Mouse (Mus musculus) heart, embryonic 11.5 days (tissue): ENCODE measurements around the gene Zfp612. TPM values are rescaled to one million over a fixed set of nuclear protein-coding genes. Genes with fewer than 3 reads are reported as not detected.

Experiments
- ATAC-seq: fragments of 200-750 bp; cut with Nextera tagmentation; replicated peaks from 2 replicates; pipeline ENCODE4 v1.8.0; 2017; ENCODE audit warnings: moderate library complexity; ENCODE audit not compliant: insufficient number of reproducible peaks, low FRiP score, low TSS enrichment
- H3K27ac ChIP-seq: fragments of 300-500 bp; sonication (generic); 2 replicates; pipeline ENCODE4 v1.5.1; 2014; ENCODE audit warnings: mild to moderate bottlenecking, low read depth, low read length
- H3K27me3 ChIP-seq: fragments of 300-500 bp; sonication (generic); 2 replicates; pipeline ENCODE4 v1.6.1; 2014; ENCODE audit warnings: mild to moderate bottlenecking, low read length, mixed read lengths; ENCODE audit not compliant: control insufficient read depth, insufficient read depth
- H3K36me3 ChIP-seq: fragments of 300-500 bp; sonication (generic); 2 replicates; pipeline ENCODE4 v1.6.1; 2014; ENCODE audit warnings: mild to moderate bottlenecking, low read length, moderate library complexity, mixed read lengths; ENCODE audit not compliant: control insufficient read depth, insufficient read depth
- H3K4me1 ChIP-seq: fragments of 300-500 bp; sonication (generic); 2 replicates; pipeline ENCODE4 v1.6.1; 2014; ENCODE audit warnings: low read length; ENCODE audit not compliant: control insufficient read depth, insufficient read depth
- H3K4me2 ChIP-seq: fragments of 300-500 bp; sonication (generic); 2 replicates; pipeline ENCODE4 v1.6.1; 2014; ENCODE audit warnings: mild to moderate bottlenecking, moderate library complexity
- H3K4me3 ChIP-seq: fragments of 300-500 bp; sonication (generic); 2 replicates; pipeline ENCODE4 v1.5.1; 2014; ENCODE audit warnings: low read depth, low read length
- H3K9ac ChIP-seq: fragments of 300-500 bp; sonication (generic); 2 replicates; pipeline ENCODE4 v1.6.1; 2014; ENCODE audit warnings: mild to moderate bottlenecking, low read depth, low read length, moderate library complexity
- H3K9me3 ChIP-seq: fragments of 300-500 bp; sonication (generic); replicated peaks from 2 replicates; pipeline ENCODE4 v1.6.1; 2016; ENCODE audit warnings: low read length; ENCODE audit not compliant: control insufficient read depth
- WGBS: fragments of 180-500 bp; shearing (Covaris S2); extraction: QIAGEN DNeasy Blood & Tissue Kit; methylation state at CpG from one replicate; pipeline ENCODE4 v1.1.7; 2014; ENCODE audit not compliant: insufficient replicate concordance; 5-methylcytosine and 5-hydroxymethylcytosine counted together
- polyA plus RNA-seq: library from polyadenylated mRNA; unstranded; fragments of >200 nt; fragmentation: Nextera tagmentation; extraction: Ambion mirVana; gene quantifications from 2 replicates; pipeline ENCODE4 v1.2.1, GENCODE M21; 2014

The Zfp612 gene
- polyA plus RNA-seq, 1 experiment from 2014 or later = 6.0 TPM

DNA sequence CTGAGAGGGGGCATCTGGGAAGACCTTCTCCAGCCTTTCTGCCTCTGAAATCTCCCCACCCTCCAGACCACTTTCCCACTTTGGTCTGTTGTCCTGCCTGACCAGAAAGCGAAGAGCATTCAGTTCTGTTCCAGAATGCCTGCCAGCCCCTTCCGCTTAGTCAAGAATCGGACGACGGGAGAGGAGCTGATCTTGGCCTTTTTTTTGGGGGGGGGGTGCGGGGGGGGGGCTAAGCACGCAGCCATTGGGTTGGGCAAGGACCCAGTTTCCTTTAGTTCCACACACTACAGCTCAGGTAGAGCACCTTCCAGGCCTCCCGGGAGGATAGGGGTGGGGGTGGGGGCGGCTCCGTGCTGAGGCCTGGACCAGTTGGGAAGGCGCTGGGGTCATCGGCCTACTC lies 21.4 kb downstream of the Zfp612 start, which contains the start of gene Gm21964:
Gm21964 (plus strand) TSS at position 301 of the 400 bp plus-strand sequence.
- Histone ChIP-seq H3K27me3 (no peaks in the 10 kb centered on the region; the same call in 1 of the 2 replicates), H3K36me3 (no peaks in the 10 kb centered on the region), H3K4me3 (no peak within 1 kb of the TSS), H3K4me2 (no peak within 1 kb of the TSS), H3K9me3 (no peaks in the 10 kb centered on the region), H3K27ac (no peak within 1 kb of the TSS), H3K9ac (no peak within 1 kb of the TSS), H3K4me1 (no peaks in the 10 kb centered on the region)
- 86% methylated on average over 10 of the region's 12 CpGs for WGBS
- no peak for ATAC-seq

GRCm38 (mm10) chr8:110101676-110102075 lies 22.1 kb downstream of the Zfp612 start:
- 82% methylated on average over 15 of the region's 15 CpGs for WGBS
- ATAC-seq = no peak
- H3K27ac ChIP-seq = no peak overlapping the region
- H3K36me3 ChIP-seq = no peaks in the 10 kb centered on the region
- no peak overlapping the region for H3K4me3 ChIP-seq
- H3K27me3 ChIP-seq = no peaks in the 10 kb centered on the region; the same call in 1 of the 2 replicates
- H3K4me2 ChIP-seq = no peak overlapping the region
- H3K4me1 ChIP-seq = no peaks in the 10 kb centered on the region
- no peaks in the 10 kb centered on the region for H3K9me3 ChIP-seq
- H3K9ac ChIP-seq = no peak overlapping the region

DNA sequence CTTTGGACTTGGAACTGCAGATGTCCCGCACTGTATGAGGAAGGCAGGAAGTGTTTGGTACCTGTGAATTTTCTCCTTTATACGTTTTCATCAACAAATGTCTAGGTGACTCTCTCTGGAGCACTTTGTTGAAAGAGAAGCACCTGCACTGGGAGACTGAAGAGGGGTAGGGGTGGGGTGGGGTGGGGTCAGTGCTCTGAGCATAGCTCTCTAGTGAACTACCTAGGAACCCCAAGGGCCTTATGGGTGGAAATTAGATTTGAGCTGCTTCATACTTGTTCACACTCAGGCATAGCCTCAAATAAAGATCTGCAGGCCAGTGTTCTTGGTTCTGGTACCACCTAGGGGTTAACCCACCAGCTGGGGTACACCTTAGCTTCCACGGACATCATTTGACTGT lies 23.1 kb downstream of the Zfp612 start, which contains the start of gene Gm17720:
Gm17720 (minus strand) TSS at position 101 of the 400 bp plus-strand sequence.
- Histone ChIP-seq H3K27me3 (no peaks in the 10 kb centered on the region; the same call in 1 of the 2 replicates), H3K9ac (no peak within 1 kb of the TSS), H3K4me2 (no peak within 1 kb of the TSS), H3K27ac (no peak within 1 kb of the TSS), H3K4me1 (no peaks in the 10 kb centered on the region), H3K36me3 (no peaks in the 10 kb centered on the region), H3K4me3 (no peak within 1 kb of the TSS), H3K9me3 (no peaks in the 10 kb centered on the region)
- ATAC-seq = no peak
- WGBS = 79% methylated on average over 3 of the region's 3 CpGs

DNA sequence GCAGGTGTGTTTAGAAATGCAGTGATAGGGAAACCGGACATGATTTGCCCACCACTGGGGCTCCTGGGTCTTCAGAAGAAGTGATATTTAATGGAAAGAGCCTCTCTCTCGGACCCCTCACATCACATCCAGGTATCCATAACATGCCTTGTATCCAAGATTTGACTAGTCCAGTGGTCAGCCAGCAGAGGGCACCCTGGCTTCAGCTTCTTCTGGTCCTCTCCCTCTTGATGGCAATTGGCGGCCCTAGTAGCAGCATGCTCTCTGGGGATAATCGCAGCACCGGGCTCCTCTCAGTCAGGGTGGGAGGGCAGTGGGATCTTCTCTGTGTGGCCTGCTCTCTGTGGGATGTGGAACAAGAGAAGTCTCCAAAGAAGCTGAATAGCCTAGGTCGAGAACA lies 40.2 kb downstream of the Zfp612 start:
- Histone ChIP-seq H3K4me3 (no peak overlapping the region), H3K27me3 (no peaks in the 10 kb centered on the region), H3K36me3 (no peaks in the 10 kb centered on the region), H3K4me1 (no peaks in the 10 kb centered on the region), H3K9ac (no peak overlapping the region), H3K4me2 (no peak overlapping the region), H3K9me3 (no peaks in the 10 kb centered on the region), H3K27ac (no peak overlapping the region)
- ATAC-seq = no peak
- WGBS = 40% methylated on average over 6 of the region's 6 CpGs

- Histone ChIP-seq H3K27ac (no peak overlapping the region), H3K9ac (no peak overlapping the region), H3K4me1 (no peaks in the 10 kb centered on the region), H3K36me3 (no peaks in the 10 kb centered on the region), H3K9me3 (no peaks in the 10 kb centered on the region), H3K27me3 (no peaks in the 10 kb centered on the region), H3K4me3 (no peak overlapping the region), H3K4me2 (no peak overlapping the region)
- 22% methylated on average over 13 of the region's 13 CpGs for WGBS
- no peak for ATAC-seq
Observed at GRCm38 (mm10) chr8:110130537-110130936, 51.0 kb downstream of the Zfp612 start.

GRCm38 (mm10) chr8:110134236-110134635 lies 54.7 kb downstream of the Zfp612 start:
- no peaks in the 10 kb centered on the region for H3K36me3 ChIP-seq
- H3K4me2 ChIP-seq = no peak overlapping the region
- H3K4me3 ChIP-seq = no peak overlapping the region
- no peaks in the 10 kb centered on the region for H3K4me1 ChIP-seq
- H3K9me3 ChIP-seq = no peaks in the 10 kb centered on the region
- H3K27me3 ChIP-seq = no peaks in the 10 kb centered on the region
- WGBS = 84% methylated on average over 8 of the region's 8 CpGs
- no peak for ATAC-seq
- no peak overlapping the region for H3K9ac ChIP-seq
- no peak overlapping the region for H3K27ac ChIP-seq

DNA sequence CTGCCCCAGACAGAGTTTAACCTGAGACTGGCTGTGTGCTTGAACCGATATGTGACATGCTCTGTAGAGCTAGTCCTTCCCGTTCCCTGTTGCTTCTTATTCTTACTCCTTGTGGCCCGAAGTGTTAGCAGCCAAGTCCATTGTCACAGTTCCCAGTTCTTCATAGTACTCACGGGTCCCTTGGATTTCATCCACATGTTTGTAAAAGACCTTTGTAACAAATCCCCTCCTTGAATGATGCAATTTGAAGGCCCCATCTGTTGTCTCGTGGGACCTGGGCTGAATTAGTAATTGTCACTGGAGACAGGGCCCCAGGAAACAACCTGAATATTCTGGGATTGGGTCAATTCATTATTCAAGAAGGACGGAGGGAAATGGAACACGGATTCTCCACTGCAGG lies 56.0 kb downstream of the Zfp612 start:
- H3K4me2 ChIP-seq = no peak overlapping the region
- no peaks in the 10 kb centered on the region for H3K36me3 ChIP-seq
- no peak overlapping the region for H3K4me3 ChIP-seq
- H3K9ac ChIP-seq = no peak overlapping the region
- WGBS = 76% methylated on average over 7 of the region's 7 CpGs
- no peaks in the 10 kb centered on the region for H3K9me3 ChIP-seq
- H3K27me3 ChIP-seq = no peaks in the 10 kb centered on the region
- no peaks in the 10 kb centered on the region for H3K4me1 ChIP-seq
- no peak overlapping the region for H3K27ac ChIP-seq
- ATAC-seq = no peak

DNA sequence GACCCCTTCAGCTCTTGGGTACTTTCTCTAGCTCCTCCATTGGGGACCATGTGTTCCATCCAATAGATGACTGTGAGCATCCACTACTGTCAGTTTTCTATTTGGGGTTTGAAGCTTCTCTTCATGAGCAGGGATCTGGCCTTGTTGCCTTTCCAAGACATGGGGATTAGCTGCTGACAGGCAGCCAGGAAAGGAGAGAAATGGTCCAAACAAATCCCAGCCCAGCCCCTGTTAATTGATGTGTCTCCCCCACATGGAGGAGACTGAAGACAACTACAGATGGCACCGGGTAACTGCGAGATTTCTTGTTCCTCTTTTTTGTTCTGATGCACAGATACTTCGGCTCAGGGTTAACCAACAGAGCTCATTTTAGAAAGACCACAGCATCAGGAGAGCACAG lies 60.6 kb downstream of the Zfp612 start:
- ATAC-seq = no peak
- Histone ChIP-seq H3K27ac (no peak overlapping the region), H3K9me3 (no peaks in the 10 kb centered on the region), H3K9ac (no peak overlapping the region), H3K4me1 (no peaks in the 10 kb centered on the region), H3K27me3 (0 out of 2 replicates have a peak, but pooled peaks cover 2% of the 10 kb centered on the region), H3K4me3 (no peak overlapping the region), H3K36me3 (no peaks in the 10 kb centered on the region), H3K4me2 (no peak overlapping the region)
- 68% methylated on average over 3 of the region's 3 CpGs for WGBS

GRCm38 (mm10) chr8:110140770-110141169 lies 61.2 kb downstream of the Zfp612 start:
- ATAC-seq = no peak
- 0 out of 2 replicates have a peak, but pooled peaks cover 2% of the 10 kb centered on the region for H3K27me3 ChIP-seq
- no peak overlapping the region for H3K9ac ChIP-seq
- H3K4me2 ChIP-seq = no peak overlapping the region
- H3K4me1 ChIP-seq = no peaks in the 10 kb centered on the region
- no peaks in the 10 kb centered on the region for H3K36me3 ChIP-seq
- no peak overlapping the region for H3K27ac ChIP-seq
- WGBS = 66% methylated on average over 4 of the region's 4 CpGs
- H3K4me3 ChIP-seq = no peak overlapping the region
- H3K9me3 ChIP-seq = no peaks in the 10 kb centered on the region
